Mouse (Mus musculus): Measurements from ENCODE around the gene Lgals9. TPM values are rescaled to one million over a fixed set of nuclear protein-coding genes. Genes with fewer than 3 reads are reported as not detected.

Gene Lgals9
- 589 and 601 TPM in 2 replicates for polyA plus RNA-seq (2012; rRNA removed)

GRCm38 (mm10) chr11:78984483-78985177 is at the start of gene Lgals9:
TSS of gene Lgals9 (minus strand) at chr11:78984946.
- peaks cover 29% of the 10 kb centered on the region for H3K4me1 ChIP-seq (replicated peaks; ENCODE audit: control insufficient read depth, insufficient read depth, low read length)
- TF ChIP-seq CTCF (IDR thresholded peaks at IDR 0.05; ENCODE audit: borderline replicate concordance, control insufficient read depth, extremely low read depth, insufficient read depth, low read length, poor library complexity), result no peak
- peak; percentile 54; the same call in 1 of the 2 replicates for TF ChIP-seq POLR2A (IDR thresholded peaks at IDR 0.05; ENCODE audit: control insufficient read depth, extremely low read depth, insufficient read depth, low read length, poor library complexity)
- 0% methylated on average over 10 of the region's 10 CpGs for WGBS

GRCm38 (mm10) chr11:79033636-79034035 is 48.9 kb upstream of the Lgals9 start:
- Histone ChIP-seq H3K27ac (ENCODE audit: control insufficient read depth, insufficient read depth, low read length) (no peak overlapping the region), H3K4me3 (ENCODE audit: control insufficient read depth, insufficient read depth, low read length) (no peak overlapping the region), H3K27me3 (ENCODE audit: control insufficient read depth, insufficient read depth, low read length) (no peaks in the 10 kb centered on the region), H3K4me1 (replicated peaks; ENCODE audit: control insufficient read depth, insufficient read depth, low read length) (peaks cover 19% of the 10 kb centered on the region), H3K36me3 (ENCODE audit: control insufficient read depth, insufficient read depth, low read length) (no peaks in the 10 kb centered on the region)
- 11% methylated on average over 11 of the region's 11 CpGs for WGBS
- DNase-seq, result no peak
- TF ChIP-seq CTCF (IDR thresholded peaks at IDR 0.05; ENCODE audit: borderline replicate concordance, control insufficient read depth, extremely low read depth, insufficient read depth, low read length, poor library complexity), result no peak
- TF ChIP-seq POLR2A (IDR thresholded peaks at IDR 0.05; ENCODE audit: control insufficient read depth, extremely low read depth, insufficient read depth, low read length, poor library complexity), result no peak

More at GRCm38 (mm10) chr11:78984483-78985177, at the start of gene Lgals9:
- no peaks in the 10 kb centered on the region for H3K36me3 ChIP-seq (ENCODE audit: control insufficient read depth, insufficient read depth, low read length)
- H3K27ac ChIP-seq (ENCODE audit: control insufficient read depth, insufficient read depth, low read length), result peak within 1 kb of the TSS; percentile 76
- H3K27me3 ChIP-seq (ENCODE audit: control insufficient read depth, insufficient read depth, low read length), result no peaks in the 10 kb centered on the region
- peak; percentile 73 for DNase-seq
- peak within 1 kb of the TSS; percentile 67 for H3K4me3 ChIP-seq (ENCODE audit: control insufficient read depth, insufficient read depth, low read length)

- H3K36me3 ChIP-seq (ENCODE audit: control insufficient read depth, insufficient read depth, low read length), result no peaks in the 10 kb centered on the region
- no peak for DNase-seq
- peaks cover 19% of the 10 kb centered on the region for H3K4me1 ChIP-seq (replicated peaks; ENCODE audit: control insufficient read depth, insufficient read depth, low read length)
- WGBS, result 89% methylated on average over 12 of the region's 12 CpGs
- H3K4me3 ChIP-seq (ENCODE audit: control insufficient read depth, insufficient read depth, low read length), result no peak overlapping the region
- no peaks in the 10 kb centered on the region for H3K27me3 ChIP-seq (ENCODE audit: control insufficient read depth, insufficient read depth, low read length)
- no peak for TF ChIP-seq CTCF (IDR thresholded peaks at IDR 0.05; ENCODE audit: borderline replicate concordance, control insufficient read depth, extremely low read depth, insufficient read depth, low read length, poor library complexity)
- TF ChIP-seq POLR2A (IDR thresholded peaks at IDR 0.05; ENCODE audit: control insufficient read depth, extremely low read depth, insufficient read depth, low read length, poor library complexity), result no peak
- H3K27ac ChIP-seq (ENCODE audit: control insufficient read depth, insufficient read depth, low read length), result no peak overlapping the region
These were observed 48.3 kb upstream of the Lgals9 start for GRCm38 (mm10) chr11:79033021-79033420.

GRCm38 (mm10) chr11:79031452-79031746 is 46.7 kb upstream of the Lgals9 start:
- Histone ChIP-seq H3K27me3 (ENCODE audit: control insufficient read depth, insufficient read depth, low read length) (no peaks in the 10 kb centered on the region), H3K4me1 (replicated peaks; ENCODE audit: control insufficient read depth, insufficient read depth, low read length) (peaks cover 19% of the 10 kb centered on the region), H3K36me3 (ENCODE audit: control insufficient read depth, insufficient read depth, low read length) (no peaks in the 10 kb centered on the region), H3K27ac (ENCODE audit: control insufficient read depth, insufficient read depth, low read length) (no peak overlapping the region), H3K4me3 (ENCODE audit: control insufficient read depth, insufficient read depth, low read length) (no peak overlapping the region)
- DNase-seq, result no peak
- no peak for TF ChIP-seq CTCF (IDR thresholded peaks at IDR 0.05; ENCODE audit: borderline replicate concordance, control insufficient read depth, extremely low read depth, insufficient read depth, low read length, poor library complexity)
- no peak for TF ChIP-seq POLR2A (IDR thresholded peaks at IDR 0.05; ENCODE audit: control insufficient read depth, extremely low read depth, insufficient read depth, low read length, poor library complexity)
- 91% methylated on average over 5 of the region's 5 CpGs for WGBS

GRCm38 (mm10) chr11:79030570-79031451 is 46.1 kb upstream of the Lgals9 start:
- TF ChIP-seq CTCF (IDR thresholded peaks at IDR 0.05; ENCODE audit: borderline replicate concordance, control insufficient read depth, extremely low read depth, insufficient read depth, low read length, poor library complexity), result peak; percentile 63; the same call in 1 of the 2 replicates
- TF ChIP-seq POLR2A (IDR thresholded peaks at IDR 0.05; ENCODE audit: control insufficient read depth, extremely low read depth, insufficient read depth, low read length, poor library complexity), result no peak
- Histone ChIP-seq H3K27me3 (ENCODE audit: control insufficient read depth, insufficient read depth, low read length) (no peaks in the 10 kb centered on the region), H3K36me3 (ENCODE audit: control insufficient read depth, insufficient read depth, low read length) (no peaks in the 10 kb centered on the region), H3K4me1 (replicated peaks; ENCODE audit: control insufficient read depth, insufficient read depth, low read length) (peaks cover 19% of the 10 kb centered on the region), H3K4me3 (ENCODE audit: control insufficient read depth, insufficient read depth, low read length) (no peak overlapping the region), H3K27ac (ENCODE audit: control insufficient read depth, insufficient read depth, low read length) (no peak overlapping the region)
- peak; percentile 86 for DNase-seq
- WGBS, result 76% methylated on average over 19 of the region's 19 CpGs

GRCm38 (mm10) chr11:79023751-79024150 is 39.0 kb upstream of the Lgals9 start:
- Histone ChIP-seq H3K4me1 (replicated peaks; ENCODE audit: control insufficient read depth, insufficient read depth, low read length) (peaks cover 39% of the 10 kb centered on the region), H3K27ac (ENCODE audit: control insufficient read depth, insufficient read depth, low read length) (peak overlapping the region; percentile 92), H3K4me3 (ENCODE audit: control insufficient read depth, insufficient read depth, low read length) (peak overlapping the region; percentile 82), H3K36me3 (ENCODE audit: control insufficient read depth, insufficient read depth, low read length) (no peaks in the 10 kb centered on the region), H3K27me3 (ENCODE audit: control insufficient read depth, insufficient read depth, low read length) (no peaks in the 10 kb centered on the region)
- WGBS, result 24% methylated on average over 6 of the region's 6 CpGs
- DNase-seq, result no peak
- no peak for TF ChIP-seq CTCF (IDR thresholded peaks at IDR 0.05; ENCODE audit: borderline replicate concordance, control insufficient read depth, extremely low read depth, insufficient read depth, low read length, poor library complexity)

All from thymus, adult 2 months (tissue).